Mouse (Mus musculus) heart, embryonic 13.5 days (tissue): ENCODE results near the gene Adgrf1. TPM values are rescaled to one million over a fixed set of nuclear protein-coding genes. Genes with fewer than 3 reads are reported as not detected.

Source experiments
- ATAC-seq: fragments of 200-750 bp; cut with Nextera tagmentation; 2 replicates; pipeline ENCODE4 v1.8.0; 2017; ENCODE audit warnings: moderate TSS enrichment; ENCODE audit not compliant: insufficient number of reproducible peaks, low FRiP score, low TSS enrichment; ENCODE audit errors: extremely low read depth
- H3K27ac ChIP-seq: fragments of 300-500 bp; sonication (generic); replicated peaks from 2 replicates; pipeline ENCODE4 v1.5.1; 2015; ENCODE audit warnings: moderate library complexity, mild to moderate bottlenecking, inconsistent platforms
- H3K27me3 ChIP-seq: fragments of 300-500 bp; sonication (generic); replicated peaks from 2 replicates; pipeline ENCODE4 v1.6.1; 2015; ENCODE audit warnings: mild to moderate bottlenecking, inconsistent platforms
- H3K36me3 ChIP-seq: fragments of 300-500 bp; sonication (generic); 2 replicates; pipeline ENCODE4 v1.6.1; 2015; ENCODE audit warnings: mild to moderate bottlenecking, inconsistent platforms
- H3K4me1 ChIP-seq: fragments of 300-500 bp; sonication (generic); 2 replicates; pipeline ENCODE4 v1.6.1; 2015; ENCODE audit warnings: inconsistent platforms
- H3K4me2 ChIP-seq: fragments of 300-500 bp; sonication (generic); 2 replicates; pipeline ENCODE4 v1.6.1; 2015; ENCODE audit warnings: inconsistent platforms, mild to moderate bottlenecking, moderate library complexity
- H3K4me3 ChIP-seq: fragments of 300-500 bp; sonication (generic); 2 replicates; pipeline ENCODE4 v1.5.1; 2015; ENCODE audit warnings: moderate library complexity, mild to moderate bottlenecking, inconsistent platforms
- H3K9ac ChIP-seq: fragments of 300-500 bp; sonication (generic); 2 replicates; pipeline ENCODE4 v1.6.1; 2015; ENCODE audit warnings: inconsistent platforms, mild to moderate bottlenecking, moderate library complexity
- H3K9me3 ChIP-seq: fragments of 300-500 bp; sonication (generic); 2 replicates; pipeline ENCODE4 v1.6.1; 2016; ENCODE audit warnings: inconsistent platforms
- WGBS: fragments of 180-500 bp; shearing (Covaris S2); methylation state at CpG from one replicate; pipeline ENCODE4 v1.1.7; 2015; ENCODE audit warnings: mixed read lengths; 5-methylcytosine and 5-hydroxymethylcytosine counted together
- polyA plus RNA-seq: library from polyadenylated mRNA; unstranded; fragments of >200 nt; fragmentation: Nextera tagmentation; extraction: Ambion mirVana; gene quantifications from 2 replicates; pipeline ENCODE4 v1.2.1, GENCODE M21; 2015

The Adgrf1 gene
- polyA plus RNA-seq, 1 experiment from 2014 or later: 0.13 TPM

DNA sequence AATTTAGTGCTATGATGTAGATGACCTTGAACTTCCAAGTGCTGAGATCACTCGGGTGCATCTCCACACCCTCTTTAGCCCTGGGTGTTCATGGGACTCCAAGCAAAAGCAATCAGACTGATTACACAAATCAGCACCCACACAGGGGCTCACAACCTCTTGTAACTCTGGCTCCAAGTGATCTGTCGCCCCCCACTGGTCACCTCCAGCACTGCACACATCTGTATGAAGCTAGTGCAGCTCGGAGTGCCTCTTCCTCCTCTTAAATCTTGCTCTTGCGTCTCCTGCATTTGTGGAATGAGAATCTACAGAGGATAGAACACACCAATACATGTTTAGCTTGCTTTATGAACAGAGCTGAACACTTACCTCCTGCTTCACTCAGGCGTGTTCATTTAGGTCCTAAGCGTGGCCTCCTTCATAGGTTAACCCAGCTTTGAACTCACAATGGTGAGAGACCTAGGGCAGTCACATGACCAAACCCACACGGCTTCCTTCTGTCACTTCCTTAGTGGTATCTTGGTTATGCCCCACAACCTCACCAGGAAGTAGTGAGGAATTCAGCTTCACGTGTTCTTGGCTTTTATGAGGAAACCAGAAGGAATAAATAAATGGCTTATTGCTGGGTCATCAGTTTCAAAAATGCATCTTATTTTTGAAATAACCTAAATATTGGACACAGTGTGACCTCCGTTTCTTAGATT, 2.9 kb upstream of the Adgrf1 start:
- WGBS: 78% methylated on average over 9 of the region's 9 CpGs
- no peak for ATAC-seq
- Histone ChIP-seq H3K36me3 (no peaks in the 10 kb centered on the region), H3K4me3 (no peak overlapping the region), H3K4me2 (no peak overlapping the region), H3K27me3 (no peaks in the 10 kb centered on the region), H3K27ac (no peak overlapping the region), H3K4me1 (peaks cover 4% of the 10 kb centered on the region; the same call in 1 of the 2 replicates), H3K9ac (no peak overlapping the region), H3K9me3 (peaks cover 3% of the 10 kb centered on the region; the same call in 1 of the 2 replicates)

DNA sequence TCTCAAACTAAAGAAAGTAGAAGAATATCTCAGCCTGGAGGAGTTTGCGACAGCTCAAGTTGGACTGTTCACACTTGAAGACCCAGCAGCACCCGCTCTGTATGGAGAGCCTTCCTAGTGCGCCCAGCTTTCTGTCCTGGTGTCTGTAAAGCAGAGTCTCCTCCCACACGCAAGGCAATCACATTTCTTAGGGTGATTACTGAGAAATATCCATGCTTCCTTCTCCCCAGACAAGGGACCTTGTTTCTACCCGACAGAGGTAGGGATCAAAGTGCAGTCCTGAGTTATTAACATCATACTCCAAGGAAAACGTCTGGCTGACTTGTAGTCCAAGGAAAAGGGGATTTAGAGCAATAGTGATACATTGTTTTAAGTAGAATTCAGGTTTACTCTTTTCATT, 6.1 kb downstream of the Adgrf1 start:
- Histone ChIP-seq H3K4me3 (no peak overlapping the region), H3K9me3 (no peaks in the 10 kb centered on the region), H3K36me3 (no peaks in the 10 kb centered on the region), H3K27me3 (no peaks in the 10 kb centered on the region; the same call in 1 of the 2 replicates), H3K27ac (no peak overlapping the region), H3K4me2 (no peak overlapping the region), H3K4me1 (0 out of 2 replicates have a peak, but pooled peaks cover 4% of the 10 kb centered on the region), H3K9ac (no peak overlapping the region)
- no peak for ATAC-seq
- 76% methylated on average over 6 of the region's 6 CpGs for WGBS

DNA sequence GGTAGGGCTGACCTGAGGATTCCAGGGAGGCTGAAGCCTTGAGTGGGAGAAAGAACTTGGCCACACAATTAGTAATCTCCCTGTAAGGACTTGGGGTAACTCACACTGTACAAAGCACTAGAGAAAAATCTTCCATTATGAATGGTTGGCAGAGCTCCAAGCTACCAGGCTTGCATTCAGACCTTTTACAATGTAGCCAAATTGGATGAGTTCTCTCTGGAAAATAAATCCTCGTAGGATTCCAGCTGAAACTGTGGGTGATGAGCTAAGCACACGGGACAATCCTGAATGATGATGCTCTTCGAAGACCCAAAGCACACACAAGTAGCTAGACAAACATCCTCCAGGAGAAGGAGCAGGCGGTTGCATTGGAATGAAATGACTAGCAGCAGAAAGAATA, 7.1 kb downstream of the Adgrf1 start:
- 58% methylated on average over 4 of the region's 4 CpGs for WGBS
- Histone ChIP-seq H3K27ac (no peak overlapping the region), H3K9ac (no peak overlapping the region), H3K4me1 (0 out of 2 replicates have a peak, but pooled peaks cover 4% of the 10 kb centered on the region), H3K36me3 (no peaks in the 10 kb centered on the region), H3K27me3 (no peaks in the 10 kb centered on the region; the same call in 1 of the 2 replicates), H3K4me2 (no peak overlapping the region), H3K9me3 (no peaks in the 10 kb centered on the region), H3K4me3 (no peak overlapping the region)
- ATAC-seq: no peak

DNA sequence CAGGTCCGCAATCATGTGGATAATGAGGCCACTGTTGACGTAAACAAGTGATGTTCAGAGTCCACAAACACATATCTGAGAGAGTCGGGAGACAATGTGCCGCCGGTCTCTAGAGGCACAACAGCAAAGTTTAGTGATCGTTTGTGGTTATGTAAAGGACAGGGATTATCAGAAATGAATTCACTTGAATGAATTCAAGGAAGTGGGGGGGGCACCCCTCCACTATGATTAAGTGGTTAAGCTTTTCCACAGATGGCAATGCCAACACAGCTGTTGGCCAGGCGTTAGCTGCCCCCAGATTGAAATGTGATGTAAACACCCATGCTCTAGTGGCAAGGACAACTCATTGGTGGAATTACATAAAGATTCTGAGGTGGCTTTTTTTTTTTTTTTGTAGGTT, 9.5 kb downstream of the Adgrf1 start:
- H3K36me3 ChIP-seq: no peaks in the 10 kb centered on the region
- no peak overlapping the region for H3K4me2 ChIP-seq
- no peak overlapping the region for H3K27ac ChIP-seq
- WGBS: 61% methylated on average over 7 of the region's 7 CpGs
- 0 out of 2 replicates have a peak, but pooled peaks cover 4% of the 10 kb centered on the region for H3K4me1 ChIP-seq
- no peak for ATAC-seq
- no peak overlapping the region for H3K4me3 ChIP-seq
- H3K9ac ChIP-seq: no peak overlapping the region
- no peaks in the 10 kb centered on the region for H3K9me3 ChIP-seq
- H3K27me3 ChIP-seq: no peaks in the 10 kb centered on the region; the same call in 1 of the 2 replicates

DNA sequence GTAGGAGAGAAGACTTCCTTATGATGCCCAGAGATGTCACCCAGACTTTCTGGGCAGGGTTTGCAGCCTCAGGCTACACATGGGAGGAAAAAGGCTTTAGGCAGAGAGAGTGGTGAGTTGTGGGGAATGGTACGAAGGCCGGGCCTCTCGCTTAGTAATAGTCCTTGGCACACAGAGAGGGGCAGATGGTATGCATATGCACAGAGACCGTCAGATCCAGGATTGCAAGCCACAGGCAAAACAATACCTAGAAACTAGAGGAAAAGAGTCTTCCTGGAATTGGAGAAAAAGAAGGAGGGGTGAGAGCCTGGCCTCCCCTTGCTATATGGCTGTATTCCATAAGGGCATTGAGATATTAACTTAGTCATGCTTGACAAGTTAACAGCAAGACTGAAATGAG, 12.2 kb downstream of the Adgrf1 start:
- no peak overlapping the region for H3K9ac ChIP-seq
- no peak overlapping the region for H3K4me2 ChIP-seq
- H3K4me1 ChIP-seq: no peaks in the 10 kb centered on the region
- no peaks in the 10 kb centered on the region for H3K27me3 ChIP-seq
- no peaks in the 10 kb centered on the region for H3K36me3 ChIP-seq
- no peak overlapping the region for H3K27ac ChIP-seq
- 73% methylated on average over 4 of the region's 4 CpGs for WGBS
- no peak for ATAC-seq
- no peak overlapping the region for H3K4me3 ChIP-seq
- H3K9me3 ChIP-seq: no peaks in the 10 kb centered on the region

DNA sequence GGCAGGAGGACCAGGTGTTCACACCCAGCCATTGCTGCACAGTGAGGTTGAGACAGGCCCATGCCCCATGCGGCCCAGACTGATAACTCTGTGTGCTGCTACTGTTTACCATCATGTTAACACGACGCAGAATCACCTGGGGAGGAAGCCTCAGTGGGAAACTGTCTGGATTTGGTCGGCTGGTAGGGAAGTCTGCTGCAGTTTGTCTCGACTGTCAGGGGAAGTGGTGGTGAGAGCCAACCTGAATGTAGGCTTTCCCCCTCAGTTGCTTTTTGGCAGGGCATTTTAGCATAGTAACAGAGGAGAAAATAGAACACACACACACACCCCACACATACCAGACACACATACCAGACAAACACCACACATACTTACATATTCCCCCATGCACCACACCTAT, 12.7 kb downstream of the Adgrf1 start:
- Histone ChIP-seq H3K9me3 (no peaks in the 10 kb centered on the region), H3K4me3 (no peak overlapping the region), H3K4me1 (no peaks in the 10 kb centered on the region), H3K27me3 (no peaks in the 10 kb centered on the region), H3K36me3 (no peaks in the 10 kb centered on the region), H3K9ac (no peak overlapping the region), H3K27ac (no peak overlapping the region), H3K4me2 (no peak overlapping the region)
- ATAC-seq: no peak
- 52% methylated on average over 5 of the region's 5 CpGs for WGBS

DNA sequence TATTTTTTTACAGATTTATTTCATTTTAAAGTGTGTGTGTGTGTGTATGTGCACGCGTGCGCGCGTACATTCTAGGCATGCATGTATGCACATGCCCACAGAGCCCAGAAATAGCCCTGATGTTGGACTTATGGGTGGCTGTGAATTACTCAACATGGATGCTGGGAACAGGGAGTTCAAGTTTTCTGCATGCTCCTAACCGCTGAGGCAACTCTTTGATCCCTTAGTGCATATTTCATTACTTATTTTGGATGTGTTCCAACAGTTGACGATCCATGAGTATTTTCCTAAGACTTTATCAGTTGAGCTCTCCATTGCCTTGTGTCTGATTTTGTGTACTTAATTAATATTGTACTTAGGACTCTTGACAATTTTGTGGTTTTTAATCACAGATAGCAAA, 29.4 kb downstream of the Adgrf1 start:
- no peaks in the 10 kb centered on the region for H3K9me3 ChIP-seq
- H3K4me3 ChIP-seq: no peak overlapping the region
- WGBS: 85% methylated on average over 7 of the region's 7 CpGs
- H3K36me3 ChIP-seq: no peaks in the 10 kb centered on the region
- H3K9ac ChIP-seq: no peak overlapping the region
- ATAC-seq: no peak
- no peak overlapping the region for H3K27ac ChIP-seq
- H3K4me1 ChIP-seq: no peaks in the 10 kb centered on the region
- H3K4me2 ChIP-seq: no peak overlapping the region
- H3K27me3 ChIP-seq: no peaks in the 10 kb centered on the region; the same call in 1 of the 2 replicates

DNA sequence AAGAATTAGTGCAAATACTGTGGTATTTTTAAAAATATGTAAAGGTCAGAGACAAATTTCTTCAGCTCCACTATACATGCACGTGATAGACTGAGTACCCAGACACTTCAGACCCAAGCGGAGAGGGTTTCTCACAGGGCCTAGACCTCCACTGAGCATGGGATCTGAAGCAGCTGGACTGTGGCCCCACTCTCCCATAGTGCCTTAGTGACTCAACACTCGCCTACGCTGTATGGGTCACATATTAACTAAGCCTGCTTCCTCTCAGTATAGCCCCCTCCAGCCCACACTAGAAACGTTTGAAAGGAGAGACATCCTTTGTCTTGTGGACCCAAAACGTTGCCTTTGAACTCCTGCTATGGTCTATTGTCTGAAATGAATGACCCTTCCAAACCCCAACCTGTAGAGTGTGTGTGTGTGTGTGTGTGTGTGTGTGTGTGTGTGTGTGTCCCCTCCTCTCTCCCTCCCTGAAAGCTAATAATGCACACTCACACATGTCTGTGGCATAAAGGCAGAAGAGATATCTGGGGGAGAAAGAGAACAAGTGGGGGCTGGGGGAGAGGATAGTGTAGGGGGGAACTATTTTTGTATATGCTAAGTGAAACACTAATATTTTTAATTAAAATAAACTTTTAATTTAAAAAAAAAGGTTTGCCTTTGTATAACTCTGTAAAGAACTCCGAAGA, 56.0 kb downstream of the Adgrf1 start:
- no peak for ATAC-seq
- H3K27ac ChIP-seq: peak overlapping the region; percentile 77; the same call in 1 of the 2 replicates
- H3K4me2 ChIP-seq: peak overlapping the region; percentile 73
- H3K27me3 ChIP-seq: no peaks in the 10 kb centered on the region
- no peaks in the 10 kb centered on the region for H3K36me3 ChIP-seq
- 59% methylated on average over 7 of the region's 7 CpGs for WGBS
- H3K9ac ChIP-seq: peak overlapping the region; percentile 76
- H3K9me3 ChIP-seq: peaks cover 11% of the 10 kb centered on the region; the same call in 1 of the 2 replicates
- H3K4me1 ChIP-seq: peaks cover 30% of the 10 kb centered on the region
- H3K4me3 ChIP-seq: peak overlapping the region; percentile 48

DNA sequence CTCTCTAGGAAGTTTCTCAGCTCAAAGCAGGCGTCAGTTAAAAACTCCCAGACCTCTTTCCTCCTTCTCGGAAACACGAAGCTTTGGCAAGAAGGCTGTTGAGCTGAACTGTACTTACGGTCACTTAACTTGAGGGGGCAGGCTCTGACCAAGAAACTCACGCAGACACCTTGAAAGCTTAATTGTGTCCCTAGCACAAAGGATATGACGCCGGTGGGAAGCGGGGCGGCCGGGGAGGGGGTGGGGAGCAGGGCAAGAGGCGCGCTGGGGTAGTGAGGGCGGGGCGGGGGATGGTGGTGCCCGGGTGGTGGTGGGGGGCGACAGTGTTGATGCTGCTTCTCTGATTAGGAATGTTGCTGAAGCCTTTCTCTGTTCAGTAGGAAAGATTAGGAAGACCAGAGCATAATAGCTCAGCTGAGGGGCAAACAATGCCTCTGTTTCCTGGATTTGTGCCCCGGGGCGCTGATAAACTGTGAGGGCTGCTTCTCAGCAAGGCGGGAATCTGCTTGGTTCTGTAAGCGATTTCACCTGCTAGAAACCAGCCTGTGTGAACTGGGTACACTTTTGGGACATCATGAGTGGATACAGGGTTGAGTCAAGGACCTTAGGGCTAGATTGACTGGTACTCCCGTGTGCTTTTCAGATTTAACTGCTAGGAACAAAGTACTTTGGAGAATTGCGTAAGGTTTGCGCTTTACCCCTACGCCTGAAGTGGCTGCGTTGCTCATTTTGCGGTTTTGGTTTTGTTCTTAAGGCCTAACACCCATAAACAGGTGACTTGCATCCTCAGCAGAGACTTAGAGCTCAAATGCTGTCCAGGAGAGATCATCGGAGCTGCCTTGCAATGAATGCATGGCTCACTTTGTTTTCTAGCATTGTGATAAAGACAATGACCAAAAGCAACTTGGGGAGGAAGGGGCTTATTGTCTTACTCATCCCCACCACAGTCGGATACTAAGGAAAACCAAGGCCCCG, 56.9 kb downstream of the Adgrf1 start:
- Histone ChIP-seq H3K36me3 (no peaks in the 10 kb centered on the region), H3K9ac (peak overlapping the region; percentile 76), H3K27ac (peak overlapping the region; percentile 77), H3K27me3 (no peaks in the 10 kb centered on the region), H3K4me3 (peak overlapping the region; percentile 48), H3K4me2 (peak overlapping the region; percentile 73), H3K9me3 (peaks cover 11% of the 10 kb centered on the region; the same call in 1 of the 2 replicates), H3K4me1 (peaks cover 38% of the 10 kb centered on the region)
- whole genome bisulfite sequencing: 15% methylated on average over 29 of the region's 29 CpGs
- no peak for ATAC-seq

DNA sequence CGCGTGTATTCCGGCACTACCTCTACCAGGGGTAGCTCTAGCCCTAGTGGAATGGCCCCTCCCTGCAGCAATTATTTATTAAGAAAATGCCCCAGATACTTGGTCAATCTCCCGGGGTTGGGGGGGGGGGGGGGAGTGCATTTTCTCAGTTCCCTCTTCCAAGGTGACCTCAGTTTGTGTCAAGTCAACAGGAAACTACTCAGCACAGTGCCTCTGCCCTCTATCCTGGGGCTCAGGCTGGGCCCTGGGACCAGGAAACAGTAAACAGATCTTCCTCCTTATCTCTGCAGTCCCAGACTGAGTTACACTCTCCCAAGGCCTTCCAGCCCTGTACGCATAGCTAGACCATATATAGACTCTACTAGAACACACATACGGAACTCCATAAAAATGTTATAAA, 57.7 kb downstream of the Adgrf1 start:
- Histone ChIP-seq H3K27me3 (no peaks in the 10 kb centered on the region), H3K27ac (peak overlapping the region; percentile 77), H3K4me1 (peaks cover 46% of the 10 kb centered on the region), H3K36me3 (no peaks in the 10 kb centered on the region), H3K4me2 (no peak overlapping the region), H3K9ac (no peak overlapping the region), H3K9me3 (peaks cover 7% of the 10 kb centered on the region; the same call in 1 of the 2 replicates), H3K4me3 (no peak overlapping the region)
- WGBS: 61% methylated on average over 6 of the region's 6 CpGs
- ATAC-seq: peak; percentile 22; the same call in 1 of the 2 replicates

DNA sequence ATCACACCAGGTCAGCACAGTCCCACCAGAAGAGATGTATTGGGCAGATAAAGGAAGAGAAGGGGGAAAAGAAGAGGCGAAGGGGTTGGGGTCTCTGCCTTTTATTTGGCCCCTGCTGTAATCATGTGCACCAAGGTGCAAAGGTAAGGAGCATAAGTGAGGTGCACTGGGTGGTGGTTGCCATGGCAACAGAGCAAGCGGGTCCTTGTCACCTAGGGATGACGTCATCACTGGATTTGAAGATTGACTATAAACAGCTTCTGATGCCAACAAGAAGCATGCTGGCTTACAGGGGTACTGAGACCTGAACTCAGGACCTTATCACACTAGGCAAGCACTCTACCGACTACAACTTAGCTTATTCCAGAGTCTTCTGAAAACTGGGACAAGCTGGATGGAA, 59.1 kb downstream of the Adgrf1 start:
- H3K4me1 ChIP-seq: peaks cover 49% of the 10 kb centered on the region
- no peaks in the 10 kb centered on the region for H3K27me3 ChIP-seq
- WGBS: 71% methylated on average over 4 of the region's 4 CpGs

More for the DNA sequence above, 59.1 kb downstream of the Adgrf1 start:
- Histone ChIP-seq H3K4me3 (no peak overlapping the region), H3K27ac (peak overlapping the region; percentile 53; the same call in 1 of the 2 replicates), H3K4me2 (no peak overlapping the region), H3K9ac (no peak overlapping the region), H3K9me3 (no peaks in the 10 kb centered on the region), H3K36me3 (no peaks in the 10 kb centered on the region)
- no peak for ATAC-seq
